Mouse (Mus musculus): ENCODE measurements around the gene Bbc3. TPM values are rescaled to one million over a fixed set of nuclear protein-coding genes. Genes with fewer than 3 reads are reported as not detected.
A peak's percentile ranks its signal among the peaks of the same experiment; 100 is the strongest.

Gene Bbc3
- total and polyA plus RNA-seq, 3 experiments, result 2.9 to 9.3 TPM; not detected in 1

DNA sequence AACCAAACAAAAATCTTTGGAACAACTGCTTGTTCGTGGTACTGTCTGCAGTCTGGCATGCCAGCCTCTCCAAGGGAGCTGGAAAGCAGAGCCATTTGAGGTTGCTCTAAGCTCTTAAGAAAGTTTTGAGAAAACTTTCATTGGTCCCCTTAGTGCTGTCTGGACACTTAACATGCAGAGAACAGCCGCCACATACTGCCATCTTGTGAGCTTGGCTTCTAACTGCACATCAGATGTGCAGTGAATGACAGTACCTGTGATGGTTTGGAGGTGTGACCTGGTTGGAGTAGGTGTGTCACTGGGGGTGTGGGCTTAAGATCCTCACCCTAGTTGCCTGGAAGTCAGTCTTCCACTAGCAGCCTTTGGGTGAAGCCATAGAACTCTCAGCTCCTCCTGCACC, 29.5 kb downstream of the Bbc3 start:
- peak; percentile 22 for DNase-seq (ENCODE audit: low read depth, low spot score)
- Histone ChIP-seq H3K9ac (ENCODE audit: control insufficient read depth, low read depth, low read length, poor library complexity, severe bottlenecking) (no peak overlapping the region), H3K27me3 (ENCODE audit: control insufficient read depth in 1 of 2, insufficient read depth in 2 of 2, low read length in 2 of 2) (no peaks in the 10 kb centered on the region), H3K9me3 (replicated peaks; ENCODE audit: insufficient read depth, low read length) (no peaks in the 10 kb centered on the region), H3K36me3 (ENCODE audit: control insufficient read depth in 1 of 2, insufficient read depth in 2 of 2, low read length in 2 of 2) (peaks cover 0 to 19% of the 10 kb centered on the region in 2 experiments; a peak in 2 of 4 replicates), H3K27ac (ENCODE audit: control insufficient read depth, low read depth, low read length) (no peak overlapping the region), H3K79me2 (ENCODE audit: control insufficient read depth, insufficient read depth, low read length, poor library complexity) (no peaks in the 10 kb centered on the region), H3K4me1 (ENCODE audit: control insufficient read depth in 1 of 2, insufficient read depth in 2 of 2, low read length in 2 of 2) (no peaks in the 10 kb centered on the region), H3K4me3 (ENCODE audit: control insufficient read depth in 1 of 2, insufficient read depth in 1 of 2, low read depth in 2 of 2, low read length in 2 of 2) (no peak overlapping the region)
- 0 out of 2 replicates have a peak, but pooled peaks have one; percentile 6 for TF ChIP-seq ZNF384 (IDR thresholded peaks at IDR 0.05; ENCODE audit: low read depth, low read length)
- TF ChIP-seq POLR2AphosphoS5 (IDR thresholded peaks at IDR 0.05; ENCODE audit: borderline replicate concordance, low read depth, low read length), result no peak
- peak in 2 of 3 experiments; percentile 4 to 24; a peak in 1 of 6 replicates for TF ChIP-seq CTCF (IDR thresholded peaks at IDR 0.05 in 2 of 3, conservative IDR thresholded peaks at IDR 0.05 in 1 of 3; ENCODE audit: control insufficient read depth in 1 of 3, insufficient read depth in 1 of 3, low read depth in 2 of 3, low read length in 3 of 3, poor library complexity in 1 of 3, severe bottlenecking in 1 of 3)

DNA sequence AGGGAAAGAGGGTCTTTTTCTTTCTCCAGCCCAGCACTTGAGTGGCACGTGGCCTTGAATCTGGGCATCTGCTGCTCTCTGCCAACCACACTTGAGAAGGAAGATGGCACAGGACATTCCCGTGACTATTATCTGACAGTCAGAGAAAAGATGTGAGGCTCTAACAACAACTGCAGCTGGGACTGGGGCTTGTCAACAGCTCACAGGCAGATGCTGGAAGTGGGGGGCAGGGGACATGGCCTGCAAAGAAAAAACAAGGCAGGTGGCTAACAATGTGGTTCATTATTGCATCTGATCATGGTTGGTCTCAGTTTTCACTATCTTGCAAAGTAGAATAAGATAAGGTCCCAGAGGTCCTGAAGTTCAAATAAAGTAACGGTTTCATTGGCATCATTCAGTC, 36.4 kb downstream of the Bbc3 start:
- Histone ChIP-seq H3K79me2 (ENCODE audit: control insufficient read depth, insufficient read depth, low read length, poor library complexity) (no peaks in the 10 kb centered on the region), H3K4me3 (ENCODE audit: control insufficient read depth in 1 of 2, insufficient read depth in 1 of 2, low read depth in 2 of 2, low read length in 2 of 2) (no peak overlapping the region), H3K36me3 (ENCODE audit: control insufficient read depth in 1 of 2, insufficient read depth in 2 of 2, low read length in 2 of 2) (peaks cover 11 to 22% of the 10 kb centered on the region in 2 experiments), H3K9ac (ENCODE audit: control insufficient read depth, low read depth, low read length, poor library complexity, severe bottlenecking) (no peak overlapping the region), H3K9me3 (replicated peaks; ENCODE audit: insufficient read depth, low read length) (no peaks in the 10 kb centered on the region), H3K27me3 (ENCODE audit: control insufficient read depth in 1 of 2, insufficient read depth in 2 of 2, low read length in 2 of 2) (no peaks in the 10 kb centered on the region), H3K4me1 (ENCODE audit: control insufficient read depth in 1 of 2, insufficient read depth in 2 of 2, low read length in 2 of 2) (peaks cover 4 to 16% of the 10 kb centered on the region in 2 experiments; a peak in 3 of 4 replicates), H3K27ac (ENCODE audit: control insufficient read depth, low read depth, low read length) (no peak overlapping the region)
- no peak for DNase-seq (ENCODE audit: low read depth, low spot score)
- no peak for TF ChIP-seq ELF1 (IDR thresholded peaks at IDR 0.05; ENCODE audit: low read depth, low read length)
- no peak for TF ChIP-seq SIN3A (IDR thresholded peaks at IDR 0.05; ENCODE audit: low read length)
- TF ChIP-seq ETS1 (IDR thresholded peaks at IDR 0.05; ENCODE audit: low read depth, low read length), result no peak
- no peak for TF ChIP-seq MAX (IDR thresholded peaks at IDR 0.05; ENCODE audit: low read length)
- TF ChIP-seq MEF2A (IDR thresholded peaks at IDR 0.05; ENCODE audit: extremely low read depth, insufficient replicate concordance, low read depth, low read length, poor library complexity, severe bottlenecking), result no peak
- TF ChIP-seq CHD1 (IDR thresholded peaks at IDR 0.05; ENCODE audit: low read depth, low read length), result no peak
- no peak for TF ChIP-seq E2F4 (IDR thresholded peaks at IDR 0.05; ENCODE audit: borderline replicate concordance, low read depth, low read length)
- no peak for TF ChIP-seq MAZ (IDR thresholded peaks at IDR 0.05; ENCODE audit: low read depth, low read length)
- no peak for TF ChIP-seq HCFC1 (IDR thresholded peaks at IDR 0.05; ENCODE audit: low read depth, low read length)
- no peak for TF ChIP-seq GABPA (IDR thresholded peaks at IDR 0.05; ENCODE audit: low read depth, low read length)
- TF ChIP-seq TBP (IDR thresholded peaks at IDR 0.05; ENCODE audit: low read depth, low read length), result no peak
- no peak for TF ChIP-seq KAT2A (conservative IDR thresholded peaks at IDR 0.05; ENCODE audit: low read depth, low read length)
- TF ChIP-seq TAL1 (IDR thresholded peaks at IDR 0.05; ENCODE audit: low read length), result no peak
- TF ChIP-seq RCOR1 (IDR thresholded peaks at IDR 0.05; ENCODE audit: low read depth, low read length), result no peak
- no peak for TF ChIP-seq JUND (IDR thresholded peaks at IDR 0.05; ENCODE audit: low read depth, low read length)
